Mouse (Mus musculus) lung, postnatal 0 days (tissue): ENCODE data around the gene Etnk2. TPM values are rescaled to one million over a fixed set of nuclear protein-coding genes. Genes with fewer than 3 reads are reported as not detected.

Source experiments
- ATAC-seq: fragments of 200-750 bp; cut with Nextera tagmentation; 2 replicates; pipeline ENCODE4 v1.8.0; 2017; ENCODE audit warnings: moderate library complexity
- DNase-seq: peaks from one replicate; pipeline ENCODE4 v3.0.0-alpha.2; 2016; ENCODE audit warnings: low spot score
- H3K27ac ChIP-seq: fragments of 300-500 bp; sonication (generic); 2 replicates; pipeline ENCODE4 v1.5.1; 2014; ENCODE audit warnings: antibody characterized with exemption, mild to moderate bottlenecking, low read length, mixed read lengths
- H3K27me3 ChIP-seq: fragments of 300-500 bp; sonication (generic); replicated peaks from 2 replicates; pipeline ENCODE4 v1.6.1; 2014; ENCODE audit warnings: low read length, mixed read lengths; ENCODE audit not compliant: insufficient read depth
- H3K36me3 ChIP-seq: fragments of 300-500 bp; sonication (generic); 2 replicates; pipeline ENCODE4 v1.6.1; 2014; ENCODE audit warnings: low read length, mixed read lengths; ENCODE audit not compliant: insufficient read depth
- H3K4me1 ChIP-seq: fragments of 300-500 bp; sonication (generic); 2 replicates; pipeline ENCODE4 v1.6.1; 2014; ENCODE audit warnings: antibody characterized with exemption, low read depth, low read length, mixed read lengths; ENCODE audit not compliant: insufficient read depth
- H3K4me2 ChIP-seq: fragments of 300-500 bp; sonication (generic); replicated peaks from 2 replicates; pipeline ENCODE4 v1.6.1; 2014; ENCODE audit warnings: low read depth, mild to moderate bottlenecking, low read length, moderate library complexity, mixed read lengths
- H3K4me3 ChIP-seq: fragments of 300-500 bp; sonication (generic); 2 replicates; pipeline ENCODE4 v1.5.1; 2014; ENCODE audit warnings: low read depth, low read length
- H3K9ac ChIP-seq: fragments of 300-500 bp; sonication (generic); replicated peaks from 2 replicates; pipeline ENCODE4 v1.6.1; 2014; ENCODE audit warnings: low read depth, mild to moderate bottlenecking
- H3K9me3 ChIP-seq: fragments of 300-500 bp; sonication (generic); 2 replicates; pipeline ENCODE4 v1.6.1; 2016; ENCODE audit warnings: low read length, mixed read lengths
- CTCF ChIP-seq: IDR thresholded peaks from 2 replicates; pipeline ENCODE4 v1.5.1; 2016; ENCODE audit warnings: antibody characterized with exemption, mild to moderate bottlenecking
- EP300 ChIP-seq: IDR thresholded peaks from 2 replicates; pipeline ENCODE4 v1.6.1; 2016; ENCODE audit warnings: antibody characterized with exemption, mild to moderate bottlenecking, control low read depth
- WGBS: fragments of 180-500 bp; shearing (Covaris S2); extraction: QIAGEN DNeasy Blood & Tissue Kit; methylation state at CpG from one replicate; pipeline ENCODE4 v1.1.7; 2014; 5-methylcytosine and 5-hydroxymethylcytosine counted together
- polyA plus RNA-seq: library from polyadenylated mRNA; unstranded; fragments of >200 nt; fragmentation: Nextera tagmentation; extraction: Ambion mirVana; gene quantifications from 2 replicates; pipeline ENCODE4 v1.2.1, GENCODE M21; 2015

Etnk2 gene
- polyA plus RNA-seq, 1 experiment from 2014 or later: 0.81 TPM

DNA sequence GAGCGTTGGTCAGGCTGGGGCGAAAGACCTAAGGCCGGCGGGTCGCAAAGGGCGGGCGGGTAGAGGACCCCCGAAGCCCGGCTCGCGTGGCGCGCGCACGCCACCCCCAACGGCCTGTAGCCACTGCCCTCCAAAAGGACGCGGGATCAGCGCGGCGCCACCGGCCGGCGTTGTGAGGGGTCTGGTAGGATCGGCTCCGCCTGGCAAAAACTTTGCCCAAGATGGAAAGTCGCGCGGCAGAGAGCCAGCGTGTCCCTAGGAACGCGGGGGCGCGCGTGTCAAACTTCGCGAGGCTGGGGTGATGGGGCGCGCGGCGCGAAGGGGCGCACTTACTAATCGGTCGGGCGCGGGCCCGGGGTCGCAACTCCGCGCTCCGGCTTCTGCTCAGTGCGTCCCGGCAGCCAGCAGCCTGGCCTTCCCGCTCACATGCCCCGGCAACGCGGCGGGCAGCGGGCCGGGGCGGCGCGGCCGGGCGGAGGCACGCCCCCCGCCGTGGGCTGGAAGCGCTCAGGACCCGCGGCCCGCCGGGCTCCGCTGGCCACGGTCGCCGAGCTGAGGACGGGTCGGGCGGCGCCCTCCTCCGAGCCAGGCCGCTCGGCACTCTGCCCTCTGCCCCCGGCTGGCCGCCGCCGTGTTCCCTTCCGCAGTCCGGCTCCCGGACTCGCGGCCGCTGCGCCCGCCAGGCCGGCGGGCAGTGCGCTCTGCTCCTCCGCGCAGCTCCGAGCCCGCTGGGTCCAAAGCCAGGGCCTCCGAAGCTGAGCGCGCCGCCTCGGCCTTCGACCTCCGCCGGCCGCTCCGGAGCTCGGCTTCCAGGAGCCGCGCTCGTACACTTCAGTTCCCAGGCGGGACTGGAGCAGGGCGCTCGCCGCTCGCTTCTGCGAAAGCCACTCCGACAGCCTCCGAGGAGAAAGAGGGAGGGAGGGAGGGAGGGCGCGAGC is 60.4 kb downstream of the Etnk2 start, which contains the start of gene Sox13:
Gene Sox13 (minus strand): TSS at position 835 of the 938 bp plus-strand sequence.
- Histone ChIP-seq H3K9ac (peak within 1 kb of the TSS; percentile 86), H3K36me3 (no peaks in the 10 kb centered on the region), H3K4me1 (peaks cover 8% of the 10 kb centered on the region), H3K27ac (peak within 1 kb of the TSS; percentile 87), H3K4me3 (peak within 1 kb of the TSS; percentile 79), H3K27me3 (no peaks in the 10 kb centered on the region), H3K4me2 (peak within 1 kb of the TSS; percentile 99), H3K9me3 (no peaks in the 10 kb centered on the region)
- ATAC-seq: peak; percentile 80
- TF ChIP-seq CTCF (no peak), EP300 (no peak)
- peak; percentile 82 for DNase-seq
- 3% methylated on average over 59 of the region's 128 CpGs for WGBS

DNA sequence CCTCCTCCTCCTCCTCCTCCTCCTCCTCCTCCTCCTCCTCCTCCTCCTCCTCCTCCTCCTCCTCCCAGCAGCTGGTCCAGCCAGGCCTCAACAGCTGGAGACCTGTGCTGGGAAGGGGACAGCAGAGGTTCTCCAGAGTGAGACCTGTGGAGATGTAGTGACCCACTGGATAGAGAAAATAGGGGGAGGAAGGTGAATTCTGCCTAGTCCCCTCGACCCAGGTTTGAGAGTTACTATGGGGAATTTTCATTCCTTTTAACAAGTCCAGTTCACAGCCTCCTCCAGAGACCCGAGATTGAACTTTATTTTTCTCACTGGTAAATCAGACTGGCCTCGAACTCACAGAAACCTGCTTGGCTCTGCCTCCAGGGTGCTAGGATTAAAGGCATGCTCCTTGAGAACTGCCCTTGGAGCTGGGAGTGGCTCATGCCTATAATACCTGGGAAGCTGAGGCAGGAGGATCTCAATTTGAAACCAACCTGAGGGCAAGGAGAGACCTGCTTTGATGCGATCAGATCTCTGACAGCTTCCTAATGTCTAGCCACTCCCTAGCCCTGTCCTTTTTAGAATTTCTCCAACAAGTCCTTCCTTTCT is 61.3 kb downstream of the Etnk2 start:
- TF ChIP-seq EP300 (no peak), CTCF (no peak)
- Histone ChIP-seq H3K27me3 (no peaks in the 10 kb centered on the region), H3K9ac (no peak overlapping the region), H3K27ac (no peak overlapping the region), H3K36me3 (no peaks in the 10 kb centered on the region), H3K9me3 (no peaks in the 10 kb centered on the region; the same call in 1 of the 2 replicates), H3K4me1 (no peaks in the 10 kb centered on the region; the same call in 1 of the 2 replicates), H3K4me2 (peak overlapping the region; percentile 99; the same call in 1 of the 2 replicates), H3K4me3 (no peak overlapping the region; the same call in 1 of the 2 replicates)
- WGBS: 62% methylated on average over 4 of the region's 4 CpGs
- 0 out of 2 replicates have a peak, but pooled peaks have one; percentile 1 for ATAC-seq
- DNase-seq: no peak

Other genes starting within 250 kb of the Etnk2 start
- gene Ppp1r15b, start 232.4 kb upstream of the Etnk2 start, polyA plus RNA-seq: 19.5 and 20.0 TPM in 2 replicates
- 3.2 and 5.0 TPM in 2 replicates for gene Plekha6, start 199.4 kb upstream of the Etnk2 start, polyA plus RNA-seq
- gene Golt1a, start 53.8 kb upstream of the Etnk2 start, polyA plus RNA-seq: 0.26 and 1.2 TPM in 2 replicates
- 15.2 and 19.2 TPM in 2 replicates for gene Kiss1, start 41.7 kb upstream of the Etnk2 start, polyA plus RNA-seq
- gene Ren1, start 13.1 kb upstream of the Etnk2 start, polyA plus RNA-seq: 0.61 and 1.3 TPM in 2 replicates
- gene Sox13, start 60.8 kb downstream of the Etnk2 start, polyA plus RNA-seq: 13.8 and 14.8 TPM in 2 replicates
- 289 and 306 TPM in 2 replicates for gene Snrpe, start 246.7 kb downstream of the Etnk2 start, polyA plus RNA-seq